Mouse (Mus musculus): ENCODE measurements around the gene Gm3415.
"Not testable (repeated sequence)": the region's sequence is repeated elsewhere in the genome, so short reads cannot be mapped to it uniquely, and the experiment has no call there.

Gm3415 gene

DNA sequence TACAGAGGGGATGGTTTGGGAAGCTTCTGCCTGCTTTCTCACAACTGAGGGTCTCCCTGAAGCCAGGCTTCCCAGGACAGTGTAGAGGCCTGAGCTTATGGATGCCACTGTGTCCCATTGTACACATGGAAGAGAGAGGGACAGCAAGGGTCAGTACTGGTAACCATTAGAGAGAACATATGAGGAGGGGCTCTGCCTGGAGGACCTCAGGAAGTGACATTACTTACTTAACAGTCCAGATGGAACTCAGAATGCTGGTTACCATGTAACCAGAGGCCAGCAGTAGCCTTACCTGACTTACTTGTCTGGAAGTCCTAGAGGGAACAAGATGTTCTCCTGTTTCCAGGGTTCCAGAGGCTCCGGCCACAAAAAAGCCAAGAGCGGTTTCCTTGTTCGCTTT, at the start of gene Gm3415:
Gene Gm3415, plus strand, starts transcription at position 301 of the 400 bp plus-strand sequence.
- DNase-seq (ENCODE audit: low spot score), result not testable (repeated sequence)

DNA sequence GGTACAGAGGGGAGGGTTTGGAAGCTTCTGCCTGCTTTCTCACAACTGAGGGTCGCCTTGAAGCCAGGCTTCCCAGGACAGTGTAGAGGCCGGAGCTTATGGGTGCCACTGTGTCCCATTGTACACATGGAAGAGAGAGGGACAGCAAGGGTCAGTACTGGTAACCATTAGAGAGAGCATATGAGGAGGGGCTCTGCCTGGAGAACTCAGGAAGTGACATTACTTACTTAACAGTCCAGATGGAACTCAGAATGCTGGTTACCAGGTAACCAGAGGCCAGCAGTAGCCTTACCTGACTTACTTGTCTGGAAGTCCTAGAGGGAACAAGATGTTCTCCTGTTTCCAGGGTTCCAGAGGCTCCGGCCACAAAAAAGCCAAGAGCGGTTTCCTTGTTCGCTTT, 42.1 kb upstream of the Gm3415 start, which contains the start of gene Gm3402:
Gene Gm3402, plus strand, starts transcription at position 301 of the 400 bp plus-strand sequence.
- DNase-seq (ENCODE audit: low spot score), result not testable (repeated sequence)

DNA sequence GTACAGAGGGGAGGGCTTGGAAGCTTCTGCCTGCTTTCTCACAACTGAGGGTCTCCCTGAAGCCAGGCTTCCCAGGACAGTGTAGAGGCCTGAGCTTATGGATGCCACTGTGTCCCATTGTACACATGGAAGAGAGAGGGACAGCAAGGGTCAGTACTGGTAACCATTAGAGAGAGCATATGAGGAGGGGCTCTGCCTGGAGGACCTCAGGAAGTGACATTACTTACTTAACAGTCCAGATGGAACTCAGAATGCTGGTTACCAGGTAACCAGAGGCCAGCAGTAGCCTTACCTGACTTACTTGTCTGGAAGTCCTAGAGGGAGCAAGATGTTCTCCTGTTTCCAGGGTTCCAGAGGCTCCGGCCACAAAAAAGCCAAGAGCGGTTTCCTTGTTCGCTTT, 30.4 kb upstream of the Gm3415 start, which contains the start of gene Gm3404:
Gene Gm3404, plus strand, starts transcription at position 301 of the 400 bp plus-strand sequence.
- not testable (repeated sequence) for DNase-seq (ENCODE audit: low spot score)

DNA sequence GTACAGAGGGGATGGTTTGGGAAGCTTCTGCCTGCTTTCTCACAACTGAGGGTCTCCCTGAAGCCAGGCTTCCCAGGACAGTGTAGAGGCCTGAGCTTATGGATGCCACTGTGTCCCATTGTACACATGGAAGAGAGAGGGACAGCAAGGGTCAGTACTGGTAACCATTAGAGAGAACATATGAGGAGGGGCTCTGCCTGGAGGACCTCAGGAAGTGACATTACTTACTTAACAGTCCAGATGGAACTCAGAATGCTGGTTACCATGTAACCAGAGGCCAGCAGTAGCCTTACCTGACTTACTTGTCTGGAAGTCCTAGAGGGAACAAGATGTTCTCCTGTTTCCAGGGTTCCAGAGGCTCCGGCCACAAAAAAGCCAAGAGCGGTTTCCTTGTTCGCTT, 18.6 kb upstream of the Gm3415 start, which contains the start of gene Gm3409:
Gene Gm3409, plus strand, starts transcription at position 301 of the 400 bp plus-strand sequence.
- DNase-seq (ENCODE audit: low spot score), result not testable (repeated sequence)

DNA sequence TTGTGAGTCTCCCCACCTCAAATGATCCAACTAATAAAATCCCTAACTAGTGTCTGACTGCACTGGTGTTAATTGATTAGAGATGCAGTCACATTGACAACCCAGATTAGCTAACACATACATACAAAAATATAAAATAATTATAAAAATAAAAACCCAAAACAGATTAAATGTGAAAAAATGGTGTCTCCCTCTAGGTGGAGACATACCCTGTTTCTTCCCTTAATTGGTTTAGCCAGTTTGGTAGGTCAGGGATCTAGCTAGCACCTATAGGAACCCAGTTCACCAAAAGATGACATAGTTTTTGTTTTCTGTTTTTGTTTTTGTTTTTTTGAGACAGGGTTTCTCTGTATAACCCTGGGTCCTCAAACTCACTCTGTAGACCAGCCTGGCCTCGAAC, 8.3 kb downstream of the Gm3415 start:
- DNase-seq (ENCODE audit: low spot score), result no peak

DNA sequence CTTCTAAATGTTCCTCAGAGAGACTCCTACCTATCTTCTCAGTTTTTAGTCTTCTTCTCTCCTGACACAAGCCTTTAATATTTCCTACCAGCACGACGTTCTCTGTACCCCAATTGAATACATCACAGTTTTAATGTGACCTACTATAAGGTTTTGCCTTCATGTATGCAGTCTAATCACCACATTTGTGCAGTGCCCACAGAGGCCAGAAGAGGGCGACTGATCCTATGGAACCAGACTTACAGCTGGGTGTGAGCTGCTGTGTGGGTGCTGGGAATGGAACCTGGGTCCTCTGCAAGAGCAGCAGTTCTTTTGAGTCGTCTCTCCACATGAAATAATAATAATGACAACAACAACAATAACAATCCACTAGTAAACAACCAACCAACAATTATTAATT, 11.1 kb downstream of the Gm3415 start:
- no peak for DNase-seq (ENCODE audit: low spot score)

DNA sequence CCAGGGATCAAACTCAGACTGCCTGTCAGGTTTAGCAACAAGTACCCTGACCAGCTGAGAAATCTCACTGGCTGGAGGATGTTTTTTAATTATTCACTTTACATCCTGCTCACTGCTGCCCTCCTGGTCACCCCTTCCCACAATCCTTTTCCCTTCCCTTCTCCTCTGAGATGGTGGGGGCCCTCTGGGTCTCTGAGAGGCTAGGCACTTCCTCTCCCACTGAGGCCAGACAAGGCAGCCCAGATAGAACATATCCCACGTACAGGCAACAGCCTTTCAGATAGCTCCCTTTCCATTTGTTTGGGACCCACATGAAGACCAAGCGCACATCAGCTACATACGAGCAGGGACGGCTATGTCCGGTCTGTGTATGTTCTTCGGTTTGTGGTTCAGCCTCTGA, 14.2 kb downstream of the Gm3415 start:
- DNase-seq (ENCODE audit: low spot score), result not testable (repeated sequence)

DNA sequence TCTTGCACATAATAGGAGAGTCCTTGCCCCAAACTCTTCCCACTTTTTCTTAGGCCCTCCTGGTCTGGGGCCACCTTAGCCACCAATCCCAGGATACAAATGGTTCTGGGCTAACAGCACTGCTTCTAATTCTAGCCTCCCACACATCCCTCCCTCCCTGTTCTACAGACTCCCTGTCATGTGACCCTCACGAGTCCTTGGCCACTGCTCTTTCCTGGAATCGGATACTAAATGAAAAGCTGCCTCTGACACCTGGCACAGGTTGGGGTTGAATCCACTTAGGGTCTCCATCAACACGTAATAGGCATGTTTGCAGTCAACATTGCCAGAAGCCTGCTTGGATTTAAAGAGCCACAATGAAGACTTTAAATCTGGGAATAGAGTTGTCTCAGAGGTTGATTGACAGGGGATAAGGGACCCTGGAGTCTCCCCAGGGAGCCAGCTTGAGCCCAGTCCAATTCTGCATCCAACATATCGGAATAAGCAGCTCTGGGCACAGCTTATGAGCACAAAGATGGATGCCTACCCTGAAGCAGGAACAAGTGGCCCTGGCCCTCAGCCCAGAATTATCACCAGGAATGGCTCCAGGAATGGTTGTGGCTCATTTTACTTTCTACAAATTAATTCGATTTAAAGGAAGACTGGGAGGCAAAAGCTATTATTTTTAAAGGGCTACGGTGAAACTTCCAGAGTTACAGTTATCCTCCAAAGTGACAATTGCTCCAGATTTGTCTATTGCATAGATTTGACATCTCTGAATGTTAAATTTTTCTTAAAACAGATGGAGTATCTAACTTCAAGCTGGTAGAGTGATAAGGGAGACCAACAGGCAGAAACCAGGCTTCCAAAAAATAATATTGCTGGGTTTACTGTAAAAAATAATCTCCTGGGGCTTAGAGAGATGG, 16.1 kb downstream of the Gm3415 start:
- DNase-seq (ENCODE audit: low spot score), result not testable (repeated sequence)

DNA sequence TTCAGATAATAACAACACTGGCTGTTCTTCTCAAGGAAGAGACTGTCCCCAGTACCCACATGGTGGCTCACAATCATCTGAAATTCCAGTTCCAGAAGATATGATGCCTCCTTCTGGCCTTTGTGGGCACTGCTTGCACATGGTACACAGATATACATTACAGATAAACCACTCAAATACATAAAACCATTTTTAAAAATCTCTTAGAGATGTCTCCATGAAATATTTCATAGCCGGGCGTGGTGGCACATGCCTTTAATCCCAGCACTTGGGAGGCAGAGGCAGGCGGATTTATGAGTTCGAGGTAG, 16.8 kb downstream of the Gm3415 start:
- not testable (repeated sequence) for DNase-seq (ENCODE audit: low spot score)

DNA sequence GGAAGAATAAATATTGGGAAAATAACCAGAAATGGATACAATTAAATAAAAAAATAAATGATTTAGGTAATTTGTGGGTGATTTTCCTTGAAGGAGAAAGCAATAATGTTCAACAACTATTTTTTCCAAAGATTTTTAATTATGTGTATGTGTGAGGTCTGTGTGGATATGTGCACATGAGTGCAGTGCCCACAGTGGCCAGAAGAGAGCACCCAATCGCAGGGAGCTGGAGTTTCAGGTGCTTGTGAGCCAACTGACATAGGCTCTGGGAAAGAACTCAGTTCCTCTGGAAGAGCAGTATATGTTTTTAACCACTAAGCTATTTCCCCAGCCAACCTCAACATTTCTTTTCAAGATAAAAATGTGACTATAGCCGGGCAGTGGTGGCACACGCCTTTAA, 20.7 kb downstream of the Gm3415 start:
- DNase-seq (ENCODE audit: low spot score), result no peak

DNA sequence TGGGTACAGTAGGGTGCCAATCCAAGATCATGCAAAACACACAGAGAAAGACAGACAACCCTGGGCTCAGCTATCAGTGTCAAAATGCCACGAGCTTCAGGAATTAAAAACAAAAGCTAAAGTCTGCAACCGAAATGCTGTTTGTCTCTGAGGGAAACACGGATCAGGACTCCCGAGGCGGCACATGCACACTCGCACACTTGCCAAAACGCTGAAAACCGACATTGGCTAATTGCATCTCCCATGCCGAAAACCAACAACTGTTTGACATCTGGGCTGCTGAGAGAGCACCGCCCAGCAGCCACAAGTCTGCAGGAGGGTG, 28.2 kb downstream of the Gm3415 start:
- no peak for DNase-seq (ENCODE audit: low spot score)

DNA sequence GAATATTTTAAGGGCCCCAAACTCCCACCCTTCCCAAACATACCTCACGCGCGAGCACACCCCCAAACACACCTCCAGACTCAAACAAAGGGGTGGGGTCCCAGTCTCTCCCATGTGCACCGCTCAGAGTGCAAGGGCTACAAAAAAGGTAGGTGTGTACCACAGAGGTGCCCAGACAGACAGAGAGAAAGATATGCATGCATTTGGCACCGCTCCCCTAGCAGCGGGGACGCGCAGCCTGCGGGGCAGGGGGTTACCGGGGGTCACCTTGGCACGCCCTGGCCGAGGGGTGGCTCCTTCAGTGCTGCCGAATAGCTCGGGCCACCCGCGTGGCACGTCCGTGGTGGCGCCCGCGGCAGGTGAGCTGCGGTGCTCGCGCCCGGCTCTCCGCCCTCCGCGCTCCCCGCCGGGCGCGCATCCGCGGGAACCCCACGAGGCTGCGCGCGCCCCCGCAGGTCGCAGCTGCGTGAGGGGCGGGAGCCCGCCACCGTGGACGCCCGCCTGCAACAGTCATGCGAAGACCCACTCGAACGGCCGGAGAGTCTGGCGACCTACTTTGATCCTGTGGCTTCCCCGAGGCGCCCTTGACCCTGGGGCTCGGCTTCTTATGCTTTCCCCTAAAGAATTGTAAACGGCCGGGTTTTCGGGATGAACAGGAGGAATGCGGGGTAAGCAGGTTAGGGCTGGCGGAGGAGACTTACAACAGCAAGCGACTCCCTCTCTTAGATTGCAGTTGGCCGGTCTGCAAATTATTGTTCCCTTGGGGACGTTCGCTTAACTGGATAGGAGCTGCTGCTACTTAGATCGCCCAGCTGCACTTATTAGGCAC, 28.8 kb downstream of the Gm3415 start, which contains the start of gene Gpr12:
Gene Gpr12, minus strand, starts transcription at position 762 of the 829 bp plus-strand sequence.
- DNase-seq (ENCODE audit: low spot score), result no peak

DNA sequence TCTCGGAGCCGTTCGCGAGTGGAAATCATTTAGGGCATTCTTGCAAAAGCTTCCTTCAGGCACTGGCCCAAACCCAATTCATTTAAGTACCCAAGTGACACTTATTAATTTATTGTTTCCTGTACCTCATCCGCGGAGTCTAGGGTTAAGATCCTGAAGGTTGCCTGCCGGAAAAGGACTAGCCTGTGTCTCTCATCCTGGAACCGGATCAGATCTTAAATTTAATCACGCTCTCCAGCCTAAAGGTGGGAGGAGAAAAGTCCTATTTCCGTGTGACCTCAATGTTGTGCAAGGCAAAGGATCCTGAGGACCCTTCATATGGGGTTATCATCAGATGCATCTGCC, 29.3 kb downstream of the Gm3415 start:
- DNase-seq (ENCODE audit: low spot score), result no peak

DNA sequence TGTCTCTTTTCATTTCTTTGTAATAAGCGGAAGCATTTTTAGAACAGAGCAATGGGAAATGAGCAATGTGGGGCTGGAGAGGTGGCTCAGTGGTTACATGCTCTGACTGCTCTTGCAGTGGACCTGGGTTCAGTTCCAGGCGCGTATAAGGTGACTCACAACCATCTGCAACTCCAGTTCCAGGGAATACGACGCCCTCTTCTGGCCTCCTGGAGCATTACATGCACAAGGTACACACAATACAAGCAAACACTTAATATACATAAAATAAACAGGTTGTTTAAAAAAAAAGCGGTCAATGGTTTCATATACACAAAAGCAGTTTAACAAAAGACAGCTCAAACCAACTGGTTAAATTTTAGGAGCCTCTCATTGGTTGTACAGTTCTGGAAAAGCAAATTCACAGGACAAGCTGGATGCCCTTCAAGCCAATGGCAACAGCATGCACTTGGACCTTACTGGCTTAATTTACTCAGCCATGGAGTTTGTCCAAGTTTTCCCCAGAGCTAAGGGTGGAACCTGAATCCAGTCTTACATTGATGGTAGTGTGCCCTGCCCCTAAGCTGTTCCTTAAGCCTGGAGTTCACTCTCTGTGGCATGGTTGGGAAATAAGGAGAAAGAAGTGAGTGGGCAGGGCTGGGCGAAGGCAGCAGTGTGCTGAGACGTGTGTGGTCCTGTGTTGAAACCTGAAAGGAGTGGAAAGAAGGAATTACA, 30.6 kb downstream of the Gm3415 start:
- no peak for DNase-seq (ENCODE audit: low spot score)

DNA sequence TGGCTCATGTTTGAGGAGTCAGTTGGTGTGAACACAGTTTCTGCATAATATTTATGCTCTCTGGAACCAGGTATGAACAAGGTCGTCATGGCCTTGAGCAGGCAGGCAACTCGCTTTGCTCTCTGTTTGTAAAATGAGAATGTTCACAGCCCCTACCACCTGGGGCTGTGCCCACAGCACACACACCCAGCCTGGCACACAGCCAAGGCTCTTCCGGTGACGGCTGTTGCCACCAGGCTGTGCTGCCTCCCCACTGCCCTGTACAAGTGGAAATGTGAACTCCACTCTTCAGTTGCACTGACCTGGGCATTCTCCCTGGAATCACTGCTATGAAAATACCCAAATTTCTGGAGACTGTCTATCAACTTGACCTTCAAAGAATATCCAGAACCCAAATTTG, 35.1 kb downstream of the Gm3415 start:
- no peak for DNase-seq (ENCODE audit: low spot score)

DNA sequence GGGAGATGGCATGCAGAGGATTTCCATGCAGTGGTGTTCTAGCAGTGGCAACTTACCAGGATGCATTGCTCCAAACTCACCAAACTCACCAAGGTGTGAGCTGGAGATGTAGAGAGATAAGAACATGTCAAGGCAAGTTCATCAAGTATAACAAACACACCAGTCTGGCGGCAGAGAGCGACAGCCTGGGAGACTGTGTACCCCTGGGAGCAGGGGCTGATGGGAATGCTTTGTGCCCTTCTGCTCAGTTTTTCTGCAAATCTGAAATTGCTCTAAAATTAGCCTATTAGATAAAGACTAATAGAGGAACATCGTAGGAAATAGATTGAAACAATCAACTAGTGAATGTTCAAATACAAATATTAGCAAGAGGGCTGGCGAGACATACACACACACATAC, 35.7 kb downstream of the Gm3415 start:
- no peak for DNase-seq (ENCODE audit: low spot score)

DNA sequence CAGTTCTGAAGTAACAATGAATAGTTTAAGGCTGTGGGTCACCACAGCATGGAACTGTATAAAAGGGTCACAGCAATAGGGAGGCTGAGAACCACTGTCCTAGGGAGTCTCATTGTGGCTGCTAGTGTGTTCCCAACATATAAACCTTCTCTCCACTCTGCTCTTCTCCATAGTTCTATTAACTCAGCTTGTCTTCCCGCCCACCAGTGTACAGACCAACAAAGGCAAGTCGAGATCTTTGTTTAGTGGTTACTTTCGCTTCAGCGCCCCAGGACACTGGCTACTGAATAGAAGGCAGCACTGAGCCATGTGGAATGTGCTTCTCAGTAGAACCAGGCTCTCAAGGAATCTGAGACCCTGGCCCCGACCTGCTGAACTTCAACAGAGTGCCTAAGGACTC, 36.6 kb downstream of the Gm3415 start:
- DNase-seq (ENCODE audit: low spot score), result no peak

DNA sequence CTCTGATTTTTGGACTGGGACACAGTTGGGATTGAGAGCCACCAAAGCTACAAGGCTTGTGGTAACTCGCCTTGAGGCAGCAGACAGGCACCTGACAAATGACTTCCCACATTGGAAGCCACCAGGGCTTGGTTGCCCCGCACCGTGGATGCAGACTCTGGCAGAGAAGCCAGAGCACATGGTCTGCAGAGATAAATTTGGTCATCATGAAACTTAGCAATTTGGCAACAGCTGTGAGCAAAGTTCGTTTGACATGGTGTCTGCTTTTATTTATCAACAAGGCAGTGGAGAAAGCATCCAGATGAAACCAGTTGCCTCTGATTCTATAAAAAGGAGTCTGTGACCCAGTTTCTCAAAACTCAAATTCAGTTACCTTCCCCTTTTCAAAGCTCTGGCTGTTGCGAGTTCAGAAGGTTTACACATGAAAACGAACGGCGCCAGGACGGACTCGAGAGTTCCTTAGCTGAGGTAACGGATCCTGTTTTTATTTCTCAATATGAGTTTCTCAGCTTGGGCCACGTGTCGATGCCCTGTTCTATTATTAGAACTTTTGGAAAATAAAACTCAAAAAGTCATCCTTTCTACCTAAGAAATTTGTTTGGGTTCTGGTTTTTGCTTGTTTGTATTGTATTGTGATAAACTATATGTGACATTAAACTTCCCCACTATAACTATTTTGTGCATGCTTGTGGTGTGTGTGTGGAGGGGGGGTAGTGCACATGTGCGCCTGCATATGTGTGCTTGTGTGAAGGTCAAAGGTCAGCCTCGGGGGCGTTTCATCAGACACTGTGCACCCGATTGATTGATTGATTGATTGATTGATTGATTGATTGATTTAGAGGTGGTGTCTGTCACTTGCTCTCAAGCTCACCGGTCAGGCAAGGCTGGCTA, 40.9 kb downstream of the Gm3415 start:
- DNase-seq (ENCODE audit: low spot score), result no peak

DNA sequence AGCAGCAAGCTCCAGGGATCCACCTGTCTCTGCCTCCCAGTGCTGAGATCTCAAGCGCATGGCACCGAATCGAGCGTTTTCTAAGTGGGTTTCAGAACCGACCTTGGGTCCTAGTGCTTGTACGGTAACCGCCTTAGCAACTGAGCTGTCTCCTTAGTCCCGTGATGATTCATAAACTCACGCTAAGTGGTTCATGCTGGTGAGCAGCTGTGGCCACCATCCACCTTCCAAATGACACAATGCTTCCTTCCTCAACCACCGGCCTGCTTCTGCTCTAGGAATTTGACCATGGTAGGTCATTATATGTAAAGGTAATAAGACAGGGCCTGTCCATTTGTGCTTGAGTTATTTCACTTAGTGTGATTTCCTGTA, 41.6 kb downstream of the Gm3415 start:
- DNase-seq (ENCODE audit: low spot score), result no peak

DNA sequence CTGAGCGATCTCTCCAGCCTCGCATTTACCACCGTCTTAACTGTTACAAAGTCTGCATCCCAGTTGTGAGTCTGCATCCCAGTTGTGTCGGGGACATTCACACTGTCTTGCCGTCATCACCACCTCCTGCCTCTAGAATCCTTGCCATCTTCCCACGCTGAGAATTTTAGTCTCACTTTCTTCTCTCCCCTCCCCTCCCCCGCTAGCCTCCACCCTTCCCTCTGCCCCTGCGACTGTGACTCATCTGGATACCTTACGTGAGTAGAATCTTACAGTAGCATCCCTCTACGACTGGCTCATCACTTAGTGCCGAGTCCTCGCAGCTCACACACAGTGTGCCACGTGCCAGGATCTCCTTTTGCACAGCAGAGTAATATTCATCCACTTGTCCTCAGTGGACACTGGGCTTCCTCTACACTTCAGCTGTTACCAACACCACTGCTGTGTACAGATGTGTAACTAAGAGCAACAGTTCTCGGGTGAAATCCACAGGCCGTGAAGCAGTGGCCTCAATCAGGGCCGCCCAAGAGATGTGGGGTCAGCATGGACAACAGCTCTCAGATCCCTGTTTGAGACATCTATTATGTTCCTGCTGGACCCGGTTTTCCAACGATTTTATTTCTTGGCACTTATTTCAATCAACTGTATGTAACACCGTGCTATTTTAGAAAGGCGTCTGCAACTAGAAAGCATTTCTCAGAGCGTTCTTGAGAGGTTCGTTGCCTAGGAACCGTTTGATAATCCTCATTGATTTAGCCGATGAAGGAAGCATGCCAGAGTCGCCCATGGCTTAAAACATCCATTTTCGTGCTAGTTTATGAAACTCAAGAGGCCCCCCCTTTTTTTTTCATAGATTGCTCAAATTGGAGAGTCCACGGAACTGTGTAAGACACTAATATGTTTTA, 42.5 kb downstream of the Gm3415 start:
- no peak for DNase-seq (ENCODE audit: low spot score)

Measured in c-Kit-positive CD71-positive TER-119-positive erythroid progenitor cells, embryonic 14.5 days (primary cell).